Mouse (Mus musculus) thymus, adult 2 months (tissue): Measurements from ENCODE around the gene Tubb4a. TPM values are rescaled to one million over a fixed set of nuclear protein-coding genes. Genes with fewer than 3 reads are reported as not detected.

Experiments
- DNase-seq: peaks from one replicate; pipeline ENCODE4 v3.0.0; 2021
- H3K27ac ChIP-seq: fragments of 200-500 bp; 2 replicates; pipeline ENCODE4 v1.5.1; 2012; ENCODE audit warnings: low read length, control low read depth; ENCODE audit not compliant: control insufficient read depth, insufficient read depth
- H3K27me3 ChIP-seq: fragments of 200-500 bp; 2 replicates; pipeline ENCODE4 v1.6.1; 2012; ENCODE audit warnings: mild to moderate bottlenecking, low read length, moderate library complexity, mixed read lengths; ENCODE audit not compliant: control insufficient read depth, insufficient read depth
- H3K36me3 ChIP-seq: fragments of 200-500 bp; 2 replicates; pipeline ENCODE4 v1.6.1; 2012; ENCODE audit warnings: mild to moderate bottlenecking, low read length, moderate library complexity; ENCODE audit not compliant: control insufficient read depth, insufficient read depth
- H3K4me1 ChIP-seq: fragments of 200-500 bp; replicated peaks from 2 replicates; pipeline ENCODE4 v1.6.1; 2012; ENCODE audit warnings: low read length; ENCODE audit not compliant: control insufficient read depth, insufficient read depth
- H3K4me3 ChIP-seq: fragments of 200-500 bp; 2 replicates; pipeline ENCODE4 v1.5.1; 2012; ENCODE audit warnings: mild to moderate bottlenecking, low read length, control low read depth, moderate library complexity; ENCODE audit not compliant: control insufficient read depth, insufficient read depth
- CTCF ChIP-seq: fragments of 200-500 bp; IDR thresholded peaks from 2 replicates; pipeline ENCODE4 v1.5.1; 2012; ENCODE audit warnings: mild to moderate bottlenecking, control low read depth, low read length, moderate library complexity, borderline replicate concordance; ENCODE audit not compliant: control insufficient read depth, poor library complexity, insufficient read depth; ENCODE audit errors: extremely low read depth
- POLR2A ChIP-seq: fragments of 200-500 bp; IDR thresholded peaks from 2 replicates; pipeline ENCODE4 v1.6.1; 2012; ENCODE audit warnings: mild to moderate bottlenecking, low read length, control low read depth, moderate library complexity; ENCODE audit not compliant: control insufficient read depth, poor library complexity, insufficient read depth; ENCODE audit errors: extremely low read depth
- WGBS: fragments of 180-500 bp; shearing (Covaris S2); methylation state at CpG from one replicate; pipeline ENCODE4 v1.1.7; 2018; 5-methylcytosine and 5-hydroxymethylcytosine counted together
- polyA plus RNA-seq: library from polyadenylated mRNA; depleted of rRNA; stranded (reverse); fragments of >200 nt; gene quantifications from 2 replicates; pipeline ENCODE4 v1.2.3, GENCODE M21; 2012

Tubb4a gene
- polyA plus RNA-seq, 1 experiment = 5.5 TPM

GRCm38 (mm10) chr17:57104496-57104895 lies 16.9 kb upstream of the Tubb4a start:
- Histone ChIP-seq H3K27ac (no peak overlapping the region), H3K36me3 (no peaks in the 10 kb centered on the region), H3K4me3 (no peak overlapping the region)

DNA sequence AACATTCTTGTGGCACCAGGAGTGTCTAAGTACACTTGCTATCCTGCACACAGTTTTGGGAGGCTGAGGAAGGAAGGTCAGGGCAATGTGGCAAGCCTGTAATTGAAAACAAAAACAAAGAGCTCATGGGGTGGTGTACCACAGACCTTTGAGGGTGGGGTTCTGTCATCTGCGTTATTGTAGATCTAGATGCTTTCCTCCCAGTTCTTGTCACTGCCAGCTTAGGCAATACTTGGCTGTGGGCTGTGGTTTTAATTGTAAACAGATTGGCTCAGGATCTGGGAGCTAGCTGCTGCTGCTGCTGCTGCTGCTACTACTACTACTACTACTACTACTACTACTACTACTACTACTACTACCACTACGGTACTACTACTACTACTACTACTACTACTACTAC lies 14.7 kb upstream of the Tubb4a start:
- peaks cover 18% of the 10 kb centered on the region for H3K4me1 ChIP-seq
- no peak overlapping the region for H3K27ac ChIP-seq
- H3K36me3 ChIP-seq = no peaks in the 10 kb centered on the region
- TF ChIP-seq CTCF = no peak
- no peak for TF ChIP-seq POLR2A
- H3K4me3 ChIP-seq = no peak overlapping the region
- DNase-seq = no peak
- WGBS = 80% methylated on average over 2 of the region's 2 CpGs
- H3K27me3 ChIP-seq = no peaks in the 10 kb centered on the region

More at GRCm38 (mm10) chr17:57104496-57104895, 16.9 kb upstream of the Tubb4a start:
- no peaks in the 10 kb centered on the region for H3K27me3 ChIP-seq
- no peak for TF ChIP-seq CTCF
- no peak for TF ChIP-seq POLR2A
- DNase-seq = no peak
- 54% methylated on average over 4 of the region's 4 CpGs for WGBS
- peaks cover 18% of the 10 kb centered on the region for H3K4me1 ChIP-seq

DNA sequence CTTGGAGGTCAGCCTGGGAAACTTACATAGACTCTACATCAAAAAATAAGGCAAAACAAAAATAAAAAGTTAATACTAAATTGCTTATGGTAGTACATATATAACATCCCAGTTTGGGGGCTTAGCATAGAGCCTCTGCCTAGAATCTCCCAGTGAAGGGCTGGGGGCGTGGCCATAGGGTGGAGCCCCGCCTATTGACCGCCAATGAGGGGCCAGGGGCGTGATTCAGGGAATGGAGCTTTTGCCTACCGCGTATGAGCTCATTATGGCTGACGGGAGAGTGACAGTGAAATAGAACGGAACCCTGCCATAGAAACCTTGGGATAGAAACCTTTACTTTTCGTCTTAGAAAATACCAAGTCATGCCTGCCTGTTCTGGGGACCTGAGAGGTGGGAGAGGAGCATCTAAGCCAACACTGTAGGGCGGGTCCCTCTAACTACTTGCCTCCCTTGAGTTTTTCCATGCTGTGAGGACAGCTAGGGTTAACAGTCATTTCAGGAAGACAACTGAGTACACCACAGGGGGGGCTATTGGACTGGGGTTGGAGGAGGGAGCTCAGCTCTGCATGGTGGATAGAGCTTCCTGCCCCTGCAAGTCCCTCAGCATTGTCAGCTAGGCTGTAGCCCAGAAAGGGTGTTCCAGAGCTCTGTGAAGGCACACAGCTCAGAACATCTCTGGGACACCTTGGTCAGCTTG lies 12.2 kb upstream of the Tubb4a start:
- Histone ChIP-seq H3K36me3 (no peaks in the 10 kb centered on the region), H3K4me1 (peaks cover 17% of the 10 kb centered on the region), H3K4me3 (no peak overlapping the region), H3K27ac (no peak overlapping the region), H3K27me3 (no peaks in the 10 kb centered on the region)
- TF ChIP-seq POLR2A (no peak), CTCF (no peak)
- WGBS = 61% methylated on average over 10 of the region's 10 CpGs
- DNase-seq = no peak

DNA sequence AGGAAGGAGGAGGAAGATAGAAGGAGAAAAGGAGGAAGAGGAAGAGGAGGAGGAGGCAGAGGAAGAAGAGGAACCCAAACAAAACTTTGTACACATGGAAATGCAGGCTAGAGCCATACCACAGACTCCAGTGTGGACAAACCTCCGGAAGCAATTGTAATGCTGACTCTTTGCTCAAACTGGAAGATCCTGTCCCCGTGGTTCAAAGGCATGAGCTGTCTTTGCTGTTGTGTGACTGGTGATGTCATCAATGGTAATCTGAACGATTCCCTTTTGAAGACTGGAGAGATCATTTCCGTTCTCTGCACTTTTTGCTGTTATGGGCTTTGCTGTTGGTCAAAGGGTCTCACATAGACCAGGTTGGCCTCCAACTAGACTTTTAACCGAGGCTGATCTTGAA lies 10.7 kb upstream of the Tubb4a start:
- no peak overlapping the region for H3K27ac ChIP-seq
- H3K27me3 ChIP-seq = no peaks in the 10 kb centered on the region
- no peak for DNase-seq
- H3K4me1 ChIP-seq = peaks cover 6% of the 10 kb centered on the region
- 80% methylated on average over 5 of the region's 5 CpGs for WGBS
- no peak overlapping the region for H3K4me3 ChIP-seq
- TF ChIP-seq CTCF (no peak), POLR2A (no peak)
- no peaks in the 10 kb centered on the region for H3K36me3 ChIP-seq

DNA sequence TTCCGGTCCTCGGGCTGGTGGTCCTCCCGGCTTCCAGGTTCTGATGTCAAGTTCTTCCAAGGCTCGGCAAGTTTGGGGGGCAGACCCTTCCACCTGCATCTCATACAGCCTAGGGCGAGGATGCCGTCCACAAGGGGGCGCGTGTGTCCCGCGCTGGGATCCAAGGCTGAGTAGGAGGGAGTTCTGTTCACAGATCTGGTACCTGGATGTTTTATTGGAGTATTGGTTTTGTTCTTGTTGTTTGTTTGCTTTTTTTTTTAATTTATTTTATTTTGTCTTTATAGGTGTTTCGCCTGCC lies 9.0 kb upstream of the Tubb4a start:
- TF ChIP-seq CTCF (peak; percentile 98), POLR2A (no peak)
- Histone ChIP-seq H3K4me3 (peak overlapping the region; percentile 17; the same call in 1 of the 2 replicates), H3K36me3 (no peaks in the 10 kb centered on the region), H3K27ac (no peak overlapping the region), H3K27me3 (no peaks in the 10 kb centered on the region), H3K4me1 (peaks cover 6% of the 10 kb centered on the region)
- WGBS = under 1% methylated on average over 11 of the region's 11 CpGs
- DNase-seq = peak; percentile 91

DNA sequence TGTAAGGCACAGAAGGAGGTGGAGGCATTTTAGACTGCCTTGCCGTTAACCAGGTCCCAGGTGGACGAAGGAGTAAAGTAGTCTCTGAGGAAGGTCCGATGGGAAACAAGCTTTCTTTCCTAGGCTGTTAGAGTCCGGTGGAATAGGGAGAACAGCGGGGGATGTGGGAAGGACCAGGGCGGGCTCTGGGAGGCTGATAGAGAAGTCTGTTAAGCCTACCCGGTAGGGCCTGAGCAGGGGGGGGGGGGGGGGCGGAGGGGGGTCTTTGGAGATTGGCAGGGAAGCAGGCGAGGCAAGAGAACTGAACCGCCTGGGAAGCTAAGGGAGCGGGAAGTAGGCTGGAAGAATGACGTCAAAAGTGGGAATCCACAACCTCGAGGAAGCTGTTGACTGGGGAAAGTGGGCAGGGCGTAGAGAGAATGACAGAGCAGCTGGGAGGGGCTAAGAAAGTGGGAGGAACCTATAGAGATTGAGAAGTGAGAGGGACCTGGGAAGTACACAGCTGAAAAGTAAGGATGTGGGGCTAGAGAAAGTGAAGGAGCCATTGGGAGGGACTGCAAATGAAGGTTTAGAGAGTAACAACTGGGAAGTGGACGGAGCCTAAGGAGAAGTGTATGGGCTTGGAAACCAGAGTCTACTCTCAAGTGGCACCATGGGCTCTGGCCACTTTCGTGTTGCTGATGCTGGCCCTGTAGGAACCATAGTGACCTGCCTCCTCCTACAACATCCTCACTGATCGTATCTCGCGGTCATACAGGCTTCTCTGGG lies 8.5 kb upstream of the Tubb4a start:
- peaks cover 6% of the 10 kb centered on the region for H3K4me1 ChIP-seq
- TF ChIP-seq POLR2A (no peak), CTCF (no peak)
- no peaks in the 10 kb centered on the region for H3K27me3 ChIP-seq
- peak overlapping the region; percentile 17; the same call in 1 of the 2 replicates for H3K4me3 ChIP-seq
- 21% methylated on average over 18 of the region's 19 CpGs for WGBS
- no peak overlapping the region for H3K27ac ChIP-seq
- peak; percentile 44 for DNase-seq
- H3K36me3 ChIP-seq = no peaks in the 10 kb centered on the region

- Histone ChIP-seq H3K27me3 (no peaks in the 10 kb centered on the region), H3K4me3 (no peak overlapping the region), H3K36me3 (no peaks in the 10 kb centered on the region), H3K4me1 (peaks cover 6% of the 10 kb centered on the region), H3K27ac (no peak overlapping the region)
- 98% methylated on average over 3 of the region's 3 CpGs for WGBS
- no peak for DNase-seq
- TF ChIP-seq POLR2A = no peak
- no peak for TF ChIP-seq CTCF
Observed at GRCm38 (mm10) chr17:57094222-57094621, 6.6 kb upstream of the Tubb4a start.
